Mouse (Mus musculus) heart, embryonic 15.5 days (tissue): ENCODE measurements around the gene BC048562. TPM values are rescaled to one million over a fixed set of nuclear protein-coding genes. Genes with fewer than 3 reads are reported as not detected.
A peak's percentile ranks its signal among the peaks of the same experiment; 100 is the strongest.

ENCODE experiments used
- ATAC-seq: fragments of 200-750 bp; cut with Nextera tagmentation; replicated peaks from 2 replicates; pipeline ENCODE4 v1.8.0; 2017; ENCODE audit warnings: low read depth, moderate TSS enrichment; ENCODE audit not compliant: insufficient number of reproducible peaks, insufficient read depth, low FRiP score
- H3K27ac ChIP-seq: fragments of 300-500 bp; sonication (generic); 2 replicates; pipeline ENCODE4 v1.5.1; 2015; ENCODE audit warnings: mild to moderate bottlenecking, inconsistent platforms
- H3K27me3 ChIP-seq: fragments of 300-500 bp; sonication (generic); 2 replicates; pipeline ENCODE4 v1.6.1; 2015; ENCODE audit warnings: inconsistent platforms
- H3K36me3 ChIP-seq: fragments of 300-500 bp; sonication (generic); 2 replicates; pipeline ENCODE4 v1.6.1; 2015; ENCODE audit warnings: mild to moderate bottlenecking, inconsistent platforms
- H3K4me1 ChIP-seq: fragments of 300-500 bp; sonication (generic); replicated peaks from 2 replicates; pipeline ENCODE4 v1.6.1; 2015; ENCODE audit warnings: inconsistent platforms
- H3K4me2 ChIP-seq: fragments of 300-500 bp; sonication (generic); 2 replicates; pipeline ENCODE4 v1.6.1; 2015; ENCODE audit warnings: inconsistent platforms, mild to moderate bottlenecking, moderate library complexity
- H3K4me3 ChIP-seq: fragments of 300-500 bp; sonication (generic); 2 replicates; pipeline ENCODE4 v1.5.1; 2015; ENCODE audit warnings: mild to moderate bottlenecking, inconsistent platforms
- H3K9ac ChIP-seq: fragments of 300-500 bp; sonication (generic); 2 replicates; pipeline ENCODE4 v1.6.1; 2015; ENCODE audit warnings: mild to moderate bottlenecking, inconsistent platforms
- H3K9me3 ChIP-seq: fragments of 300-500 bp; sonication (generic); replicated peaks from 2 replicates; pipeline ENCODE4 v1.6.1; 2016; ENCODE audit warnings: inconsistent platforms
- WGBS: fragments of 180-500 bp; shearing (Covaris S2); methylation state at CpG from one replicate; pipeline ENCODE4 v1.1.7; 2015; ENCODE audit warnings: mixed read lengths; 5-methylcytosine and 5-hydroxymethylcytosine counted together
- polyA plus RNA-seq: library from polyadenylated mRNA; unstranded; fragments of >200 nt; fragmentation: Nextera tagmentation; extraction: Ambion mirVana; gene quantifications from 2 replicates; pipeline ENCODE4 v1.2.1, GENCODE M21; 2015

BC048562 gene
- polyA plus RNA-seq, 1 experiment from 2014 or later: not detected

DNA sequence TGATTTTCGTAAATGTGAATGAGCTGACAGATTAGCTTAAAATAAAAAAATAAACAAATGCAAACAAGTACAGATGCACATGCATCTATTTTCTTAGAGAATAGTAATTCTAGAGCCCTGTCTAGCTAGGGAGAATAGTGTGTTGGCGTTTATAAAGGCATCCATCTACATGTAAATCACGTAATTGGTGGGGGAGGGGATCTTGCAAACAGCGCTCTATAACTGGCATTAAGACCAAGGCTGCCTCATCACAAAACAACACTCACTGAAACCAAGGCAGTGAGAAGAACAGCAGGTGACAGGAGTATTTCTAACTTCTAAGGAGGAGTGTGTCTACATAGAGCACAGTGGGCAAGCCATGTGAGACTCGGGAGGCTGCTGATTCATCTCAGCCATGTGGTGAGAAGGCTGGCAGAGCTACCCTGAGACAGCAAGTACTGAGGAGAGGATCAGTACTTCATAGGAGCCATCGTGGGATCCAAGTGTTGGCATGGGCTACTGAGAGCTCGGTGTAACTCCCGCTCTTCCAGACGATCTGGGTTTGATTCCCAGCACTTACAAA, 24.8 kb upstream of the BC048562 start:
- Histone ChIP-seq H3K9me3 (no peaks in the 10 kb centered on the region), H3K36me3 (no peaks in the 10 kb centered on the region), H3K27ac (no peak overlapping the region), H3K27me3 (no peaks in the 10 kb centered on the region), H3K4me2 (no peak overlapping the region), H3K4me1 (peaks cover 4% of the 10 kb centered on the region; the same call in 1 of the 2 replicates), H3K4me3 (no peak overlapping the region), H3K9ac (no peak overlapping the region)
- 76% methylated on average over 9 of the region's 9 CpGs for WGBS
- ATAC-seq: no peak

DNA sequence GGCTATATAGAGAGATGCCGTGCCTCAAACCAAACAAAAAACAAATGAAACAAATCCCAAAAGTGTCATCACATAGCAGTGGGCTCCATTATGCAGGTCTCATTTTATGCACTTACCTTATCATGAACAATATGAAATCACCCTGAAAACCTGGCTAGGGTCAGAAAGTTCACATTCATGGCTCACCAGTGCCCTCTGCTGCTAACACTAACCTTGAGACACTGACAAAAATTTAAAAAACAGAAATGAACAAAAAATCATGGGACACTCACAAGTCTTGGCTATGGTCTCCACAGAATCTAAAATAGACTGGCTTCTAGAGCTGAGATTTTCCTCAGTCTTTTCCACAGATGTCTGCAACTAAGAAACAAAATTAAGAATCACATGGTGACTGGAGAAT, 24.1 kb upstream of the BC048562 start:
- 68% methylated on average over 1 of the region's 1 CpGs for WGBS
- H3K4me1 ChIP-seq: peaks cover 4% of the 10 kb centered on the region; the same call in 1 of the 2 replicates

DNA sequence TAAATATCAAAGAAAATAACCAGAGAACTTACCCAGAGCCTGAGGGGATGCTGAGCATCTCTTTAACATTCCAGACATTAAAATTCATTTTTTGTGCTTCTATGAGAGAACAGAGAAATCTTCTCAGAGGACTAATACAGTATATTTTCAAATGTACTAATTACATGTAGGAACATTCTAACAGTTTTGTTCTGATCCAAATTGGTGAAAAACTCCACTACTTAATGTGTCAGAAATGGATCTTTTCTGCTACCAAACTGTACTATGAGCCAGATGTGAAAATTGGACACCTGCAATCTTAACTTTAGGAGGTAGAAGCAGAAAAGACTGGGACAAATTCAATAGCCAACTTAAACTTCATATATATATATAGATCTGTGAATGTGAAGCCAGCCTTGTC, 7.9 kb upstream of the BC048562 start, which contains the start of gene Ccdc36:
Gene Ccdc36, minus strand, starts transcription at position 101 of the 400 bp plus-strand sequence.
- ATAC-seq: no peak
- Histone ChIP-seq H3K36me3 (no peaks in the 10 kb centered on the region), H3K4me2 (no peak within 1 kb of the TSS), H3K9ac (no peak within 1 kb of the TSS), H3K4me3 (no peak within 1 kb of the TSS), H3K4me1 (peaks cover 4% of the 10 kb centered on the region; the same call in 1 of the 2 replicates), H3K9me3 (no peaks in the 10 kb centered on the region), H3K27me3 (no peaks in the 10 kb centered on the region), H3K27ac (no peak within 1 kb of the TSS)

More for the DNA sequence above, 24.1 kb upstream of the BC048562 start:
- Histone ChIP-seq H3K27me3 (no peaks in the 10 kb centered on the region), H3K27ac (no peak overlapping the region), H3K4me3 (no peak overlapping the region), H3K36me3 (no peaks in the 10 kb centered on the region), H3K9ac (no peak overlapping the region), H3K4me2 (no peak overlapping the region), H3K9me3 (no peaks in the 10 kb centered on the region)
- ATAC-seq: no peak

DNA sequence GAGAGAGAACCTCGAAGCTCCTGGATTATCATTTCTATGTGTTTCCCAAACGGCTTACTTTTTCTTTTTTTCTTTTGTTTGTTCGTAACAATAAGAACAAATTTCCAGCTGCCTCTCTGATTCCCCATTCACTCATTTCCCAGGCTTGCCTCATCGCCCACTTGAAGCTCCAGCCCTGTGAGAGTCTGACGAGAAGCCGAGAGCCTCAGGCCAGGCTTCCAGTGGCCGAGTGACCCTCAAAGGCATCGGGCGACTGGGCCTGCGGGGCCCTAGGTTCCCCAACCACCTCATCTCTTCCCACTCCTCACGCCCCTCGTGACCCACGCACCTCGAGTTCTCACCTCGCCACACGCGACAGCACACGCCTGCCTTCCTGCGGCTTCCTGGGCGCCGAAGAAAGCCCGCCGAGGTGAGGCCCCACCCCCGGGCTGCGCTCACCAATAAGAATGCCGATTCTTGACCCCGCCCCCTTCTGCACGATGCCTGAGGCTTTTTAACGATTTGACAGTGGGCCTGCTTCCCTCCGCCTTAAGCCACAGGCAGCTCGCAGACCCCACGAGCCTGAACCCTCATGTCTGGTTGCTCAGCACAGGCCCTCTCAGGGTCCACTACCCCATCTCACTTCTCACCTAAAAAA, 4.7 kb upstream of the BC048562 start:
- Histone ChIP-seq H3K4me3 (peak overlapping the region; percentile 42), H3K9ac (no peak overlapping the region), H3K9me3 (no peaks in the 10 kb centered on the region), H3K4me2 (peak overlapping the region; percentile 67), H3K36me3 (no peaks in the 10 kb centered on the region), H3K27ac (no peak overlapping the region), H3K27me3 (no peaks in the 10 kb centered on the region), H3K4me1 (peaks cover 4% of the 10 kb centered on the region; the same call in 1 of the 2 replicates)
- 40% methylated on average over 32 of the region's 32 CpGs for WGBS
- ATAC-seq: 0 out of 2 replicates have a peak, but pooled peaks have one; percentile 39

DNA sequence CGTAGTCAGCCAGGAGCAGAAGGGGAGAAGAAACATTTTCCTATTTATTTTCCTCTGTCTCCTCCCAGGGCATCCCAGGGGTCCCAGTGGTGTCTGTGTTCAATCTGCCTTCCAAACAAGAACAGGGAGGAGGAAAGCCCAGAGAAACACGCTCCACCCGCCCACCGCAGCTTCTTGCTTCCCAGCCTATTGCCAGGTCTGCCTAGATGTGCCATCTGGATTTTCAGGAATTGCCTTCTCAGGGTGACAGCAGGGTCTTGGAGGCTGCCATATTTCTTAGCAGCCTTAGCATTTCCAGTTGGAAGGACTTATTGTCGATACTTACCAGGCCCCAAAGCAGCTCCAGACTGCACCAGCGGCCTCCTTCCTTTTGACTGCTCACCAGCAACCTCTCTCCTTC, 2.9 kb downstream of the BC048562 start:
- 72% methylated on average over 6 of the region's 6 CpGs for WGBS
- H3K4me2 ChIP-seq: no peak overlapping the region

DNA sequence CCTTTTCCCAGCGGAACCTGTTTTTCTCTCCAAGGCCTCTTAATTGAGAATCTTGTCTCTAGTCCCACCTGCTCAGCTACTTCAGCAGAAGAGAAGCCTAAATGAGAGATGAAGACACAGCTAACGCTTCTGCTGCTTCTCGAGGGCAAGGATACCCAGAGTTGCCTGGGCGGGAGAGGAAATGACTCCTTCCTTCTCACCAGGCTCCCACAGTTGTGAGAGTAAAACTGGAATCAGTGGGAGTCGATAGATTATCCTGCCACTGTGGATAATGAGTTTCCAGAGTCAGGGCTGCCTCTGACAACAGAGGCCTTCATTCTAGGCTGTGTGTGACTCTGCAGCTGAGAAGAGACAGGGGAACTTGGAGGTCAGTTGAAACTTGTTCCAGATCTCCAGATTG, 4.2 kb downstream of the BC048562 start:
- Histone ChIP-seq H3K36me3 (no peaks in the 10 kb centered on the region), H3K27ac (peak overlapping the region; percentile 17), H3K9ac (0 out of 2 replicates have a peak overlapping the region, but pooled peaks have one; percentile 20), H3K27me3 (no peaks in the 10 kb centered on the region), H3K9me3 (no peaks in the 10 kb centered on the region), H3K4me1 (peaks cover 32% of the 10 kb centered on the region), H3K4me2 (no peak overlapping the region), H3K4me3 (no peak overlapping the region)
- 62% methylated on average over 5 of the region's 5 CpGs for WGBS
- ATAC-seq: no peak

More for the DNA sequence above, 2.9 kb downstream of the BC048562 start:
- H3K27ac ChIP-seq: no peak overlapping the region
- H3K4me3 ChIP-seq: no peak overlapping the region
- no peak overlapping the region for H3K9ac ChIP-seq
- H3K4me1 ChIP-seq: peaks cover 30% of the 10 kb centered on the region
- H3K9me3 ChIP-seq: no peaks in the 10 kb centered on the region
- no peak for ATAC-seq
- no peaks in the 10 kb centered on the region for H3K36me3 ChIP-seq
- H3K27me3 ChIP-seq: no peaks in the 10 kb centered on the region

DNA sequence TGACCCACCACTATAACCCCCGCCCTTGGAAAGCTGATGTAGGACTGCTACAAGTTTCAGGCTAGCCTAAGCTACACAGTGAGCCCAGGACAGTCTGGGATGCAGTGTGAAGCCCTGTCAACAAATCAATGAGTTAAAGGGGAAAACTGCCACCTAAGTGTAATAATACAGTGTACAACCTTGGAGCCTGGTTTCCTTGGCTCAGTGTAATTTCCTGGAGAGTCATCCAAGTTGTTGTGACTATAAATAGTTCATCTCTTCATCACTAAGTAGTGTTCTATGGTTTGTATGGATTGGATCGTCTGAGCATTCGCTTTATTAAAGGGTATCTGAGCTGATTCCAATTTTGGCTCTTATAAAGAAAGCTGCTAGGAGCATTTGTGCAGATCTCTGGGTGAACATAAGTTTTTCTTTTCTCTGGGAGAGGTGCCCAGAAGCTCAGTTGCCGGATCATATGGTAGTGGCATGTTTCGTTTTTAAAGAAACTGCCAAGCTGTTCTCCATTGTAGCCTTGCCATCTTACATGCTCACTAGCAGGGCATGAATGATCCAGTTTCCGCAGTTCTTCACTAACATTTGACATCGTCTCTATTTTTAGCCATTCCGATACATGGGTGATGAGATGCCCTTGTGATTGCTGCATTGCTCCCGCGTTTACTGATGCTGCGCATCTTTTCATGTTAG, 5.1 kb downstream of the BC048562 start:
- Histone ChIP-seq H3K4me2 (peak overlapping the region; percentile 35), H3K27ac (peak overlapping the region; percentile 55), H3K9ac (no peak overlapping the region), H3K4me1 (peaks cover 33% of the 10 kb centered on the region), H3K36me3 (no peaks in the 10 kb centered on the region), H3K27me3 (no peaks in the 10 kb centered on the region), H3K9me3 (no peaks in the 10 kb centered on the region), H3K4me3 (no peak overlapping the region)
- WGBS: 49% methylated on average over 11 of the region's 11 CpGs
- ATAC-seq: 0 out of 2 replicates have a peak, but pooled peaks have one; percentile 43

DNA sequence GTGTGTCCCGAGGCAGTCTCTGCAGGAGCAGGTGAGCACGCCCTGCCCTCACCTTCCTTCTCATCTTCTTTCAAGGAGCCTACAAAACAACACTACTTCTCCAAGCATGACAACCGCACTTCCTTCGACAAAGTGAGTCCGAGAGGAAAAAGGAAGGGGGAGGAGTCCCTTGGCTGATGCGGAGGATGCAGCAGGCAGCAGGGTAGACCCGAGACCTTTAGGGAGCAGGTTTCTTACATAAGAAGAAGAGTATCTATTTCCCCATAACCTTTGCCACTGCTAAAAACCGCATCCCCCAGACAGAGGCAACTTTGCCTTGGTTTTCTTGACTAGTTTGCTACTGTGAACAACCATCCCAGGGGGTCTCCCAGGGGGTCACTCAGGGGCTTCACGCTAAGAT, 8.8 kb downstream of the BC048562 start:
- Histone ChIP-seq H3K36me3 (peaks cover 14% of the 10 kb centered on the region), H3K4me3 (no peak overlapping the region), H3K27ac (no peak overlapping the region), H3K4me1 (peaks cover 47% of the 10 kb centered on the region), H3K27me3 (no peaks in the 10 kb centered on the region), H3K9me3 (no peaks in the 10 kb centered on the region), H3K4me2 (no peak overlapping the region), H3K9ac (no peak overlapping the region)
- 63% methylated on average over 9 of the region's 9 CpGs for WGBS
- no peak for ATAC-seq

DNA sequence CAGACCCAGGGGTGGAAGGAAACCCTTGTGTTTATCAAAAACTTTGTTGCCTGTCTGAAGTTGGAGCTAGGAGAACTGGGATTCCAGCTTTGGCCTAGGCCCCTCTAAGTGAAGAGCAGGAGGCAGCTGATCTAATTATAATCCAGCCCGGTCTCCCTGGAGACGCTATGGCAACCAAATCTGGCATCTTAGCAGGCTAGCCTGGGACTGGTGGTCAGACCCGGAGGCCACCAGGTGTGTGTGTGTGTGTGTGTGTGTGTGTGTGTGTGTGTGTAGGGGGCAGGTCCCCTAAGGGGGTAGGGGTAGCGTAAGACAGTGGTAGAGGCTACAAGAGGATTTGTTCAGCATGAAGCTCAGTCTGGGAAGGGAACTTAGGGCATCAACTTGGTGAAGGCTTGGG, 13.6 kb downstream of the BC048562 start:
- H3K27ac ChIP-seq: peak overlapping the region; percentile 94
- H3K4me1 ChIP-seq: peaks cover 50% of the 10 kb centered on the region
- no peaks in the 10 kb centered on the region for H3K27me3 ChIP-seq
- no peaks in the 10 kb centered on the region for H3K9me3 ChIP-seq
- peak; percentile 37 for ATAC-seq
- WGBS: 34% methylated on average over 4 of the region's 4 CpGs
- H3K9ac ChIP-seq: peak overlapping the region; percentile 32; the same call in 1 of the 2 replicates
- H3K4me3 ChIP-seq: peak overlapping the region; percentile 23
- peaks cover 14% of the 10 kb centered on the region for H3K36me3 ChIP-seq
- H3K4me2 ChIP-seq: peak overlapping the region; percentile 94

DNA sequence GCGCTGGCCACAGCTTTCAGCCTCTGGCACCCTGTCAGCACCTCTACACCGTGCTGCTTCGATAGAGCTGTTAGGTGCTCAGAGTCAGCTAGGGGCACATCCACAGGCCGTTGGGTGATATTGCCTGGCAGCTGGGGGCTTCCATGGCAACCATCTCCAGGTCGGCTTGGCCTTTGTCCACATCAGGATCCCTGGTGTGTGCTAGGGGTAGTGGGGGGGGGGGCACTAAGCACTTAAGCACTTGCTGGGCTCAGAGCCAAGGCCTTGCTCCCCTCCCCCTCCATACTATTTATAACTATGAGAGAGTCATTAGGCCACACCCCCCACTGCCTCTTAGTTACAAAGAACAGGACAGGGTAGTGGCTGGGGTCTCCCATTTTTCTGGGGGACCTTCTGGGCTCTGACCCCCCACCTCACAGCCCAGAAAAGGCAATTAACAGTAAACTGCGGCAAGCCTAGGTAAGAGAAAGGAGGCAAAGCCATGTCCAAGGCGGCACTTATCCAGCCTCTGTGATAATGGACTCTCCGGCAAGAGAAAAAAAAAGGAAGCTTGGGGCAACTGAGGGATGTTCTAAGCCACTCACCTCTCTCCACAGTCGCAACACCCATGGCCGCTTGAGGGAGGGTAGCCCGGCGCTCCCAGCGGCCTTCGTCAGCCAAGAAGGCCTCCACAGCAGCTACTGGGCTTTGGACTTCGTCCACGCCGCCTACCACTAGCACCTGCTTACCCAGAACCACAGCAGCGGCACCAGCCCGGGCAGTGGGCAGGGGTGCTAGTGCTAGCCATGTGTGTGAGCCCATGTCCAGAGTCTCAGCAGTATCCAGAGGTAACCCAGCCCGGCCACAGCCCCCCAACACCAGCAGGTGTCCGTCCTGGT, 14.2 kb downstream of the BC048562 start:
- Histone ChIP-seq H3K4me3 (peak overlapping the region; percentile 70), H3K27me3 (no peaks in the 10 kb centered on the region), H3K4me2 (peak overlapping the region; percentile 94), H3K9ac (peak overlapping the region; percentile 74), H3K27ac (peak overlapping the region; percentile 94), H3K36me3 (peaks cover 14% of the 10 kb centered on the region), H3K9me3 (no peaks in the 10 kb centered on the region), H3K4me1 (peaks cover 47% of the 10 kb centered on the region)
- ATAC-seq: peak; percentile 71
- WGBS: 34% methylated on average over 21 of the region's 21 CpGs

DNA sequence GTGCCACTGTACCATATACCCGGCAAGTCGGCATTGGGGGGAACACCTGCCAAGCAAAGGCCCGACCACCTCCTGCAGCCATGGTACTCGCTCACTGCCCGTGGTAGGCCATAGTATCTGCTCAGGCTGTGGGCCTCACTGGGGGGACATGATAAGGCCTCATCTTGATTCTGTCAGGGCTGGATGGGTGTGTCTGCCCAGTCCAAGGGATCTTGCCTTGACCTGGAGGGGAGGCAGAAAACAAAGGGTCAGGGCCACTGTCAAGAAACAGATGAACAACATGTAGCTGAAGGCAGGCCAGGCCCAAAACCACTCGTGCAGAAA, 14.8 kb downstream of the BC048562 start:
- Histone ChIP-seq H3K4me2 (peak overlapping the region; percentile 94), H3K4me1 (peaks cover 47% of the 10 kb centered on the region), H3K4me3 (peak overlapping the region; percentile 70), H3K27ac (peak overlapping the region; percentile 94), H3K9me3 (no peaks in the 10 kb centered on the region), H3K27me3 (no peaks in the 10 kb centered on the region), H3K36me3 (peaks cover 14% of the 10 kb centered on the region), H3K9ac (peak overlapping the region; percentile 74)
- 54% methylated on average over 6 of the region's 6 CpGs for WGBS
- no peak for ATAC-seq
